Mouse (Mus musculus): ENCODE data around the gene Rfng.
"Not testable (repeated sequence)": the region's sequence is repeated elsewhere in the genome, so short reads cannot be mapped to it uniquely, and the experiment has no call there.

Gene Rfng

DNA sequence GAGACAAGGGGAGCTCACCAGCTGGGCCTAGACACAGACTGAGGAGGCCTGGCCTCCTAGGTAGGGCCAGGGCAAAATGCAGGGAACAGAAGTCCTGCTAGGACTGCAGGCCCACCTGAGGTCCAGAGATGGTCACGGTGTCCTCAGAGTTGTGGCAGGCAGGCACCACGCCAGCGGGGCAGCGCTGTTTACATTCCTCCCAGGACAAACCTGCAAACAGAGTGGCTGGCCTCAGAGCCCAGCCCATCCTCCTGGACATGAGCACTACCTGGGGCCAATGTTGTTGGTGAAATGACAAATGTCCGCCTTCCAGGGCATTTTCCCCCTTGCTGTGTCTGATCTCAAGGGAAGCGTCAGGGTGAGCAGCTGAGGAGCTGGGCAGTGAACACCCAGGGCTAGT lies 33.4 kb upstream of the Rfng start:
- DNase-seq (ENCODE audit: extremely low spot score, low read depth, low spot score): no peak

DNA sequence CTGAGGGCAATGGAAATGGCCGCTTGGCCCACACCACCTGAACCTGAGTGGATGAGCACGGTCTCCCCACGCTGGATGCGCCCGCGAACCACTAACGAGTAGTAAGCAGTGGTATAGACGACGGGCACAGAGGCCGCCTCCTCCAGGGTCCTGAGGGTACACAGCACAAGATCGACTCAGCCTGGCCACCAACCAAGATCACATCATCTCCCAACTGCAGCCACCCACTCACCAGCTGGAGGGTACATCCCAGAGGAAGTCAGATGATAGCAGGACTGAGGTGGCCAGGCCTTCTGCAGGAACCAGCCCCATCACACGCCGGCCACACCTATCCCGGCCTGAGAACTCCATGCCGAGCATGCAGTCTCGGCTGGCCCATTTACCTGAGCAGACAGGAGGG lies 28.1 kb upstream of the Rfng start:
- no peak for DNase-seq (ENCODE audit: extremely low spot score, low read depth, low spot score)

DNA sequence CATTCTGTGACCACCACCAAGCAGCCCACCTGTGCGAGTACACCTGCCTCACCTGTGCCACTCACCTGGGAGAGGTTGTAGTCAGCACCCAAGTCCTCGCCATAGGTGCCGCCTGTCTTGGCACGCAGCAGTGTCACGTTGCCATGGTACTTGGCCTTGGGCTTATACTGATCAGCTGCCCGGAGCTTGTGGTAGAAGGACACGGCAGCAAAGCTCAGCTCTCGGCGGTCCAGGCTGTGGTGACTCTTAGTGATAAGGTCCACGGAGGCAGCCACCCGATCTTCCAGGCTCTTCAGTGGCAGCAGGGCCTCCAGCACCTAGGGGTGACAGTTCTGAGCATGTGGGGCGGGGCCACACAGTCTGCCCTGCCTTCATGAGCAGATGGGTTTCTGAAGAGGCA lies 24.0 kb upstream of the Rfng start:
- DNase-seq (ENCODE audit: extremely low spot score, low read depth, low spot score): no peak

DNA sequence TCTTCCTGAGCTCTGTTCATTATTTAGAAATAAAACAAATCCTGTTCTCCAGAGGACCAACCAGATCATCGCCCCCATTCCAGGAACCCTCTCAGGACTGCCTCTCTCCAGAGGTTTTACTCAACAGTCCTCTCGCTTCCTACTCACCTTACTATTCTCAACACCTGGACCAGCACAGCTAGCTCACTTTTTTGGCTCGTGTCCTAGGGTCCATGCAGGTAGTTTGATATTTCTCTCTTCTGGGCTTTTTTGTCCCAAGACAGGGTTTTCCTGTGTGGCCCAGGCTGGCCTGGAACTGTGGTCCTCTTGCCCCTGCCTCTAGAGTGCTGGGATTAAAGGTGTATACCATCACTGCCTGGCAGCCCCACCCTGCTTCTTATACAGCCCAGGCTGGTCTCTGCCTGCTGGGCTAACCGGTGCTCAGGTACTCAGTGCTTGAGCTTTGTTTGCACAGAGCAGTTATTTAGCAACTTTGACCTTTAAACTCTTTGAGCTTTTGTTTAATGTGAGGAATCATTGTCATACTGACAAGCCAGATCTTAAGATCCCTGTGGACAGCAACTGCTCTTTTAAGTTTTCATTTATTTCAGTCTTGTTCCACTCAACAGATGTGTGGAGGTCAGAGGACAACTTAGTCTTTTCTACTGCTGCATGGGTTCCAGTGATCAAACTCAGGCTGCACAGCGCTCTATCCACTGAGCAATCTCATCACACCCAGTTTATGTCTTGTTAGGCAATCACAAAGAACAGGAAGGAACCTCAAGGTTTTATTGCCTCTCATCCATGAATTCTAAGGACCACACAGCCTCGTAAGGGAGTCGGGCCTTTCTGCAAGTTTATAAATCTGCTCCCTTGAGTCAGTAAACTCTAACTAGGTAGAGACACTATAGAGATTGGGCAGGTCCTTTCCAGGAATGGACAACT lies 21.6 kb upstream of the Rfng start:
- DNase-seq (ENCODE audit: extremely low spot score, low read depth, low spot score): no peak

DNA sequence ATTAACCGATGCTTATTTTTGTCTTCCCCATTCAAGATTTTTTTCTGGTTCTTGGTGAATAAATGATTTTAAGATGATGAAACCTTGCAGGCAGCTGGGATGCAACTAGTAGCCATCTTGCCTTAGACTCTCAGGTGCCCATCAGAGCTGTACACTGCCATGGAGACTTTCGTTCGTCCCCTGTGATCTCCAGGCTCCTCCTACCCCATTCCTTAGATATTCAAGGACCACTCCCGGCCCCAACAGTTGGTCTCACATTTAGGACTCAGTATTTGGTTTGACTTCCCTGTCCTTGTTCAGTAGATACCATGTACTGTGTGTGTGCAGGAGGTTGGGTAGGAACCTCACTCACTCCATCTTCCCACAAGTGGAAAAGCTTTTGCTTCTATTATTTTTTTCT lies 20.8 kb upstream of the Rfng start:
- DNase-seq (ENCODE audit: extremely low spot score, low read depth, low spot score): no peak

DNA sequence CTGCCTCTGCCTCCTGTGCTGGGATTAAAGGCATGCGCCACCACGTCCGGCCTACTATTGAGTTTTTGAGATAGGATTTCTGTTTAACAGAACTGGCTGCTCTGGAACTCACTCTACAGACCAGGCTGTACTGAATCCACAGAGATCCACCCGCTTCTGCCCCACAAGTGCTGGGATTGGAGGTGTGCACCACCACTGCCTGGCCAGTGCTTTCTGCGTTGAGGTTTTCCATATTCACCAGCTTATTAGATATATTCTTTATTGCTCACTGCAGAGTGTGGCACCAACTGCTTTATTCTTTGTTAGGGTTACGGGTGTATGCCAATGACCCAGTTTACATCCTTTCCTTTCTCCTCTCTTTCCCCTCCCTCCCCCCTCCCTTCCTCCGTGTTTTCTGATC lies 20.3 kb upstream of the Rfng start:
- DNase-seq (ENCODE audit: extremely low spot score, low read depth, low spot score): no peak

DNA sequence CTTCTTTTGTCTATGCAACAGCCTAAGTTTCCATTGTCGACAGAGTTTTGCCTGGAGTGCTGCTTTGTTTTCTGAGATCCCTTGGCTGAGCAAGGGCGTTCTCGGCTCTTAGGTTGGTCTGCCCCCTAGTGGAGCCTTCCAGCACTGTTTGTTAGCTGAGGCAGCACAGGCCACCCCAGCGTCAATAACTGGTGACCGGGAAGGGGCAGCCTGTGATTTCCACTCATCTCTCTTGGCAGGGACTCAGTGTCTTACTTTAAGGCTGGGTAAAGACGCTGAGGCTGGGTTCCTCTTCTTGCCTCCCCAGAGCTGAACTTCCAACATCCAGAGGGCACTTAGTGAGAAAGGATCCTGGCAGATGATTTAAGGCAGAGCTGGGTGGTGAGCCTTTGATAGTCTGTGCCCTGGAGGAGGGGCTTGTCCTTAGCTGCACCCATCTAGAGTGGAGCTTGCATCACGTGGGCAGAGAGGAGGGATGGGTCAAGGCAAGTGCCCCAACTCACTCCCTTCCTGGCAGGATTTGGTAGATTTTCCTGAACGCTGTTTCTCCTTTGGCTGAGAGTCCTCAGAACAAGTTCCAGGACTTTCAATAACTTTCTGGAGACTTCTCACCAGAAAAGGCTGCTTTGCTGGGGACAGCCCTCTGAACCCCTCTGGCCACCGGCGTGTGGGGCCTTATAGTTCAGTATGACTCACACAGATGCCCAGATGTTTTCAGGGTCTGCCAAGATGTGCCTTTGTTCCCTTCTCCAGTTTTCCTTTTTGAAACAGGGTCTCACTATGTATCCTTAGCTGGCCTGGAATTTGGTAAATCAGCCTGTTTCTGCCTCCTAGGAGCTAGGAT lies 16.3 kb upstream of the Rfng start:
- peak; percentile 91 for DNase-seq (ENCODE audit: extremely low spot score, low read depth, low spot score)

DNA sequence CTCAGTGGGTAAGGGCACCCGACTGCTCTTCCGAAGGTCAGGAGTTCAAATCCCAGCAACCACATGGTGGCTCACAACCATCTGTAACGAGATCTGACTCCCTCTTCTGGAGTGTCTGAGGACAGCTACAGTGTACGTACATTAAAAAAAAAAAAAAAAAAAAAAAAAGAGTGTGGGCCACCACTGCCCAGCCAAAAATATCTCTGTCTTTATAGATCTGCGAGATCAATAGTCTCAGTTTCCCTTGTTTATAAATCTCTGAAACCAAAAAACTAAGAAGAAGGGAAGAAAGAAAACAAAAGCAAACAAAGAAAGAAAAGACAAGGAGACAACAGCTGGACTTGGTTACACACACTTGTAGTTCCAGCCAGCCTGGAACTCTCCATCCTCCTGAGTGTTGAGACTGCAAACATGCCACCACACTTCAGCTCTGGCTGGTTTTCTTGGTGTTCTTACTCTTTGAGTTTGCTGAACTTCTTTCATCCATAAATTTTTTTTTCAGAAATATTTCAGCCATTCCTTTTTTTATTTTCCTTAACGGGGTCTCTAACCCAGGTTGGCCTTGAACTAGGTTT lies 15.4 kb upstream of the Rfng start:
- DNase-seq (ENCODE audit: extremely low spot score, low read depth, low spot score): no peak

DNA sequence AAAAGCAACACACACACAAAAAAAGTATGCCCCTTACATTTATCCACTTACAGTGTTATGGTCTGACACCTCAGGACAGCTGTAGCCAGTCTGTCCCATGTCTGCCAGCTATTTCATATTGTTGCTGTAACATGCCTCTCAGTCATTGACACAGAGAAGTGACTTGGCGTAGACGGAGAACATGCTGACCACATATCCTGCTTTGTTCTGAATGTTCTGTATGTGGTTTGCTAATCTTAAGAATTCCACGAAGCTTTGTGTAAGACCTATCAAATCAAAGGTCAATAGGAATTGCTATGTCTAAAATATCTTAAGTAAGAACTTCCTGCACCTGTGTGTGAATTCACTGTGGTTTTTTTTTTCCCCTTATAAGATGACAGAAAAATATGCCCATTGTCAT lies 14.2 kb upstream of the Rfng start:
- DNase-seq (ENCODE audit: extremely low spot score, low read depth, low spot score): no peak

DNA sequence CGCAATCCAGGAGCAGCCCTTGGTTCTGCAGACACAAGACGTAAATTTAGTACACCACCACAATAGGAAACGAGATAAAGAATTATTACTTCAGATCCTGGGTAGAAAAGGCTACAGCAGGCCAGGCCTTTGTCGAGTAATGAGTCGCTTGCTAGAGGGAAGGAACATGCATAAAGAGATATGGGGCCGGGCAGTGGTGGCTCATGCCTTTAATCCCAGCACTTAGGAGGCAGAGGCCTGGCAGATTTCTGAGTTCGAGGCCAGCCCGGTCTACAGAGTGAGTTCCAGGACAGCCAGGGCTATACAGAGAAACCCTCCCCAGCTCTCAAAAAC lies 12.6 kb upstream of the Rfng start:
- no peak for DNase-seq (ENCODE audit: extremely low spot score, low read depth, low spot score)

DNA sequence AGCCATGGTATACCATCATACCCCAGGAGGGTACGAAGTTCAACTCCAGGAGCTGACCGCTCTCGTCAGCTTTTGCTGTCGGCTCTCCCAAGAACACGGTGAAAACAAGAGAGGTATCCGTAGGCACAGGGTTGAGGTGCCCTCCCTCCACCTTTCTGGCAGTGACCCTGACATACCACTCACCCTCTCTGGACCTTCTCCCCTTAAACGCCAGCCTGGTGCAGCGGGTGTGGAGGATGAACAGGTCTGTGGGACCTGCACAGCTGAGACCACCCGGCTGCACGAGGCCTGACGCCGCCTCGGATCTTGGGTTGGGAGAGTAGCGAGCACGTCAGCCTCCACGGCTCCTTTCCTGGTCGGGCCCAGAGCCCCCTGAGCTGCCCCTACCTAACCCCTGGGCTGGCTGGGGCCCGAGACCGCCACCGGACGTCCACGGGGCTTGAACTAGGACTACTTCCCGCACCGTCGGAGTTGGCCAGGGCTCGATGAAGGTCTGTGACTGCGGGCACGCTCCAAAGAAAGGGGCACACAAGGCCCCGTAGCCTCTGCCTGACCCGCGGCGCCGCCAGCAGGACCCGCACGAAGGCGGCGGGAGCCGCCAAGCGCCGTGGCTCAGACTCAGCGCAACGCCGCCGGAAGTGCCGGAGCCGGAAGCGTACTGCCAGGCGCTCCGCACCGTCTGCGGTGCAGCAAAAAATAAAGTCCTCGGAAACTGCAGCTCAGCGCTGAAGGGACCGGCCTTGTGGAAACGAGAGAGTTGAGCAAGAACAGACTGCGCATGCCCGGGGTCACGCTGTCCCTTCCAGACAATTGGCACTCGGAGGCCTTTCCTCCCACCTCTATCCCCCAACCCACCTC lies 12.0 kb upstream of the Rfng start, which contains the start of gene Dus1l:
Gene Dus1l, minus strand, starts transcription at position 648 of the 858 bp plus-strand sequence.
- DNase-seq (ENCODE audit: extremely low spot score, low read depth, low spot score): peak; percentile 98

DNA sequence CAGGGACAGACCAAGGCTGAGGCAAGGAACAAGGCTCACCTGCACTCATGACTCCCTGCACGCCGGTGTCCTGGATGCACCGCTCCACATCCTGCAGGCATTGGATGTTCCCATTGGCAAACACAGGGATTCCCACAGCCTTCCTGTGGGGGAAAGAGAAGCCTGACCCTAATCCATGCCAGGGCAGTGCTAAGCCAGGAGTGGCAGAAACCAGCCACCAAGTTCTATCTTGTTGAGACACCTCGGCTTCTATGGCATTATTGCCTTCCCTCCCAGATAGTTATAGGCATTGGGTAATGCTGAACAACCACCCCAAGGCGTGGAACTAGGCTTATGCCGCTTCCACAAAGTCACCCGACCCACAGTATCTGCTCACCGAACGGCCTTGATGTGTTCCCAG lies 8.6 kb upstream of the Rfng start:
- no peak for DNase-seq (ENCODE audit: extremely low spot score, low read depth, low spot score)

DNA sequence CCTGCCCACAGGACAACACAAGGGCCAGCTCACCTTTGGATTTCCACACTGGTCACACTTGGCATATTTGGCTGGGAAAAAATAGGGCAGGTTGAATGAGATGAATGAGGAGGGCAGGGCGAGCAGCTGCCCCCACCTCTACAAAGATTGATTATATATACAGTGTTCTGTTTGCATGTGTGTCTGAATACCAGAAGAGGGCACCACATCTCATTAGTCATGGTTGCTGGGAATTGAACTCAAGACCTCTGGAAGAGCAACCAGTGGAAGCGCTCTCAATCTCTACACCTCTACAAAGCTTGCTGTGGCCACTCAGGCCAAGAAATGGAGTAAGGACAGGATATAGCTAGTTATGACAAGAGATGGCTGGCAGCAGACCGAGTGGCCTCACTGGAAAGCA lies 5.8 kb upstream of the Rfng start:
- no peak for DNase-seq (ENCODE audit: extremely low spot score, low read depth, low spot score)

DNA sequence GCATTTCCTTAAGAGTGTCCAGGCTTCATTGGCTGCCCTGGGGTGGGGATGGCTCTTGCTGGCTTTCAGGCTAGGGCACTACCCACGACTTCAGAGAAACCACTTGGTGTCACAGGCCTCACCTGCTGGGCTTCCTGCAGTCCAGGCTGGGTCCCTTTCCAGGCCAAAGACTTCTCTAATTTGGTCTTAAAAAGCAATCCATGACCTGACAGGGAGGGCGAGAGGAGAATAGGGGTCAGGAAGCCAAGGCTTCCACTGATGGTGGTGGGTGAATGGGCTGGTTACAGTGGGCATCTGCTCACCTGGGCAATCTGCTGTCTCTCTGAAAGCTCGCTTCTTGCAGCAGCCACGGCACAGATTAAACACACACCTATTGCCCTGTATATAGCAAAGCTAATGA lies 5.3 kb upstream of the Rfng start:
- no peak for DNase-seq (ENCODE audit: extremely low spot score, low read depth, low spot score)

DNA sequence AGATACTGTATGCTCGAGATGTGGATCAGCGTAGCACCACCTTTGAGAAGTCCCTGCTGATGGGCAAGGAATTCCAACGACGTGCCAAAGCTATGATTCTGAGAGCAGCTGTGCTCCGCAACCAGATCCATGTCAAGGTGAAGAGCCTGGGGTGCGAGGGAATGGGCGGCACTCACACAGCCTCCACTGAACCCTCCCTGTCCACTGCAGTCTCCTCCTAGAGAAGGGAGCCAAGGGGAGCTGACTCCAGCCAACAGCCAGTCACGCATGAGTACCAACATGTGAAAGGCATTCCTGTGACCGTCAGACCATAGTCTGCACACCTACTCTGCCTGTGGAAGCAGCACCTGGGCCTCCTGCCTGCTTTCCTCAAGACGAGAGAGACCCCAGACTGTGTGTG lies 4.5 kb upstream of the Rfng start:
- DNase-seq (ENCODE audit: extremely low spot score, low read depth, low spot score): not testable (repeated sequence)

DNA sequence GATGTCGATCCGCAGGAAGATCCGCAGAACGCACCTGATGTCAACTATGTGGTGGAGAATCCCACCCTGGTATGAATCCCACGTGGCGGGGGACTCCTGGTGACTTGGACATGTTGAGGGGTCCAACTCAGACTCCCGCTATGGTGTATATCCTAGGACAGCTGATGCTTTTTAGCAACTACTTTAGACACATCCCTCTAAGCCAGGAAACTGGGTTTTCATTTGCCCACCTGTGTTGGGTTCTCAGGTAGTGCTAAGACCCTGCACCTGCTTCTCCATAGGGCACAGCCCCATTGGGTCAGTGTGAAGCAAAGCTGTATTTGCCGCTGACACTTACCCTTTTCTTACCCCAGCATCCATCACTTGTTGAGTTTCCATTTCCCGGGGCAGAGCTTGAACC lies 1.1 kb upstream of the Rfng start:
- DNase-seq (ENCODE audit: extremely low spot score, low read depth, low spot score): no peak

DNA sequence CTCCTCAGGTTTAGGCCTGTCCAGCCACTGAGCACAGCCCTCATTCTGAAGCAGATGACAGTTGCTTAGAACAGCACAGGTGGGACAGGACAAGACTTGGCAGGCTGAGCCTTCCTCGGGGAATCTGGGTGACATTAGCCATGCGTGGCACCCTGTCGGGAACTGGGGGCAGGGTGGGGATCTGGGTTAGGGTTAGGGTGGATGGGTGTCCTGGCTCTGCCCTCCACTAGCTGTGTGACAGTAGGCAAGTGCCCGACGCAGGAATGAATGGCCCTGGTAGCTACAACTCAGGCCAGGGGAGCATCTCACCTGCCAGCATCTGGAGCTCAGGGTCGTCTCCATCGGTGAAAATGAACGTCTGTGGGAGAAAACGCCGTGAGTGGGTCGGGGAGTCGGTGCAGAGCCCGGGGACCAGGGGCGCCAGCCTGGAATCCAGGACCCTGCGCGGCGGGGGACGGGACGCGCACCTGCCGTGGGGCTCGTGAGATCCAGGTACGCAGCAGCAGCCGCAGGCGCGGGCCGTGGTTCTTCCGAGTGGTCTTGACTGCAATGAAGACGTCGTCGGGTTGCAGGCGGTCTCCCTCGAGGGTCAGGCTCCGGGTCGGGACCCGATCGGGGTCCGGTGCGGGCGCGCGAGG lies 462 bp downstream of the Rfng start:
- no peak for DNase-seq (ENCODE audit: extremely low spot score, low read depth, low spot score)

DNA sequence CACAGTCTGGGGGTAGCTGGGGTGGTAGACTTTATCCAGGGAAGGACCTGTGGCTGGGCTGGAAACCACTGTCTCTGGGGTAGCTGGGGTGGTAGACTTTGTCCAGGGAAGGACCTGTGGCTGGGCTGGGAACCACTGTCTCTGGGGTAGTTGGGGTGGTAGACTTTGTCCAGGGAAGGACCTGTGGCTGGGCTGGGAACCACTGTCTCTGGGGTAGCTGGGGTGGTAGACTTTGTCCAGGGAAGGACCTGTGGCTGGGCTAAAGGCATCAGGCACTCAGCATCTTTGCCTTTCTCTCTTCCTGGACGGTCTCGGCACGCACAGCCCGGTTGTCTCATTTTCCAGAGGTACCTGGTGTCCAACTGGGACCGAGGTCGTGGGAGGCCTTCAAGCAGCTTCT lies 2.6 kb downstream of the Rfng start:
- not testable (repeated sequence) for DNase-seq (ENCODE audit: extremely low spot score, low read depth, low spot score)

DNA sequence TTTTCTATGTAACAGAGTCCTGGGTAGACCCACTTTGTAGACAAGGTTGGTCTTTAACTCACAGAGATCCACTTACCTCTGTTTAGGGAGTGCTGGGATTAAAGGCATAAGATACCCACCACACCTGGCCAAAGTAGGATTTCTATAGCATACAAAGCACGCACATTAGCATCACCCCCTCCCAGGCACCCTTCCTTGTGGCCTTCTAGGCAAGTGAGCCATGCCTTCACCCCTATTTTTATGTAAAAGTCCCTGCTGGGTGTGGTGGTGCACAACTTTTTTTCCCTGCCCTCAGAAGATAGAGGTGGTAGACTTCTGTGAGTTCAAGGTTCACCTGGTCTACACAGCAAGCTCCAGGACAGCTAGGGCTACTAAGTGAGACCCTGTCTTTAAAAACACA lies 4.1 kb downstream of the Rfng start:
- no peak for DNase-seq (ENCODE audit: extremely low spot score, low read depth, low spot score)

DNA sequence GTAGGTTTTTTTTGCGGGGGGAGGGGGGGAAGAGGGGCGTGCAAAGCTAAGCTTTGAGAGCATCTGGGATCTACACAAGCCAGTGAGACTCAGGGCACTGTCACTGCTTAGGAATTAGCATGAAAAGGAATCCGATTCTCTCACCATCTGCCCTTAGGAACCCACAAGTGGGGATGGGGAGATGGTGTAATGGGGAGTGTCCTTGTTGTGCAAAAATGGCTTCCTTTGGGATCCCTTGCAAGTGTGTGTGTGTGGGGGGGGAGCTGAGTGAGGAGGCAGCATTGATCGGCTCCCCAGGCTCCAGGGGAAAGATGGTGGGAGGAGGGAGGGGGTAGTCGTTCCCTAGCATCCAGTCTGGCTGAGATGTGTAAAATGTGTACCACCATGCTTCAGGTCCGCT lies 6.9 kb downstream of the Rfng start:
- DNase-seq (ENCODE audit: extremely low spot score, low read depth, low spot score): no peak

Data from hindlimb bud, embryonic 11.5 days (tissue).